Mouse (Mus musculus): ENCODE data around the gene Col4a1. TPM values are rescaled to one million over a fixed set of nuclear protein-coding genes. Genes with fewer than 3 reads are reported as not detected.

Col4a1 gene
- polyA plus RNA-seq, 1 experiment from 2014 or later: 79.3 TPM

GRCm38 (mm10) chr8:11346225-11346624, 33.6 kb upstream of the Col4a1 start:
- H3K27ac ChIP-seq (replicated peaks): no peak overlapping the region
- no peak overlapping the region for H3K4me2 ChIP-seq
- H3K9me3 ChIP-seq (replicated peaks): no peaks in the 10 kb centered on the region
- H3K4me1 ChIP-seq: no peaks in the 10 kb centered on the region
- no peaks in the 10 kb centered on the region for H3K36me3 ChIP-seq
- no peak for ATAC-seq (ENCODE audit: low FRiP score)
- no peaks in the 10 kb centered on the region for H3K27me3 ChIP-seq (replicated peaks)
- no peak overlapping the region for H3K9ac ChIP-seq (replicated peaks)
- no peak overlapping the region for H3K4me3 ChIP-seq (replicated peaks)
- 91% methylated on average over 10 of the region's 10 CpGs for WGBS

GRCm38 (mm10) chr8:11344459-11344858, 31.8 kb upstream of the Col4a1 start:
- no peaks in the 10 kb centered on the region for H3K9me3 ChIP-seq (replicated peaks)
- H3K4me1 ChIP-seq: peaks cover 4% of the 10 kb centered on the region; the same call in 1 of the 2 replicates
- H3K36me3 ChIP-seq: no peaks in the 10 kb centered on the region
- ATAC-seq (ENCODE audit: low FRiP score): no peak
- no peak overlapping the region for H3K4me2 ChIP-seq
- WGBS: 88% methylated on average over 9 of the region's 9 CpGs
- H3K4me3 ChIP-seq (replicated peaks): no peak overlapping the region
- no peak overlapping the region for H3K9ac ChIP-seq (replicated peaks)
- no peak overlapping the region for H3K27ac ChIP-seq (replicated peaks)
- no peaks in the 10 kb centered on the region for H3K27me3 ChIP-seq (replicated peaks)

GRCm38 (mm10) chr8:11341111-11341566, 28.5 kb upstream of the Col4a1 start:
- no peaks in the 10 kb centered on the region for H3K27me3 ChIP-seq (replicated peaks)
- no peaks in the 10 kb centered on the region for H3K36me3 ChIP-seq
- peaks cover 16% of the 10 kb centered on the region for H3K4me1 ChIP-seq
- no peak overlapping the region; the same call in 1 of the 2 replicates for H3K27ac ChIP-seq (replicated peaks)
- H3K9me3 ChIP-seq (replicated peaks): no peaks in the 10 kb centered on the region
- H3K4me3 ChIP-seq (replicated peaks): no peak overlapping the region
- H3K9ac ChIP-seq (replicated peaks): no peak overlapping the region
- ATAC-seq (ENCODE audit: low FRiP score): no peak
- H3K4me2 ChIP-seq: no peak overlapping the region
- WGBS: 85% methylated on average over 3 of the region's 3 CpGs

- no peak overlapping the region; the same call in 1 of the 2 replicates for H3K27ac ChIP-seq (replicated peaks)
- ATAC-seq (ENCODE audit: low FRiP score): no peak
- WGBS: 80% methylated on average over 12 of the region's 12 CpGs
These were observed 27.9 kb upstream of the Col4a1 start for GRCm38 (mm10) chr8:11340310-11341110.

GRCm38 (mm10) chr8:11338507-11338906, 25.9 kb upstream of the Col4a1 start:
- ATAC-seq (ENCODE audit: low FRiP score): no peak
- H3K36me3 ChIP-seq: no peaks in the 10 kb centered on the region
- no peak overlapping the region for H3K4me3 ChIP-seq (replicated peaks)
- H3K4me2 ChIP-seq: no peak overlapping the region
- 84% methylated on average over 9 of the region's 9 CpGs for WGBS
- peaks cover 19% of the 10 kb centered on the region for H3K4me1 ChIP-seq
- no peaks in the 10 kb centered on the region for H3K9me3 ChIP-seq (replicated peaks)
- no peak overlapping the region for H3K9ac ChIP-seq (replicated peaks)
- no peak overlapping the region for H3K27ac ChIP-seq (replicated peaks)
- H3K27me3 ChIP-seq (replicated peaks): no peaks in the 10 kb centered on the region

More at GRCm38 (mm10) chr8:11340310-11341110, 27.9 kb upstream of the Col4a1 start:
- no peaks in the 10 kb centered on the region for H3K27me3 ChIP-seq (replicated peaks)
- H3K9me3 ChIP-seq (replicated peaks): no peaks in the 10 kb centered on the region
- H3K4me2 ChIP-seq: no peak overlapping the region
- no peak overlapping the region for H3K4me3 ChIP-seq (replicated peaks)
- no peaks in the 10 kb centered on the region for H3K36me3 ChIP-seq
- peaks cover 19% of the 10 kb centered on the region for H3K4me1 ChIP-seq
- no peak overlapping the region for H3K9ac ChIP-seq (replicated peaks)

- H3K4me3 ChIP-seq (replicated peaks): no peak overlapping the region
- no peak for ATAC-seq (ENCODE audit: low FRiP score)
- H3K4me1 ChIP-seq: peaks cover 19% of the 10 kb centered on the region
- WGBS: 90% methylated on average over 10 of the region's 10 CpGs
- no peak overlapping the region for H3K9ac ChIP-seq (replicated peaks)
- no peaks in the 10 kb centered on the region for H3K36me3 ChIP-seq
- no peak overlapping the region for H3K4me2 ChIP-seq
- H3K27ac ChIP-seq (replicated peaks): no peak overlapping the region
- no peaks in the 10 kb centered on the region for H3K27me3 ChIP-seq (replicated peaks)
- H3K9me3 ChIP-seq (replicated peaks): no peaks in the 10 kb centered on the region
These were observed 25.0 kb upstream of the Col4a1 start for GRCm38 (mm10) chr8:11337642-11338041.

GRCm38 (mm10) chr8:11336346-11336745, 23.7 kb upstream of the Col4a1 start:
- ATAC-seq (ENCODE audit: low FRiP score): no peak
- Histone ChIP-seq H3K4me3 (replicated peaks) (no peak overlapping the region), H3K4me2 (no peak overlapping the region), H3K27ac (replicated peaks) (no peak overlapping the region), H3K4me1 (peaks cover 19% of the 10 kb centered on the region), H3K9me3 (replicated peaks) (no peaks in the 10 kb centered on the region), H3K9ac (replicated peaks) (no peak overlapping the region), H3K27me3 (replicated peaks) (no peaks in the 10 kb centered on the region), H3K36me3 (no peaks in the 10 kb centered on the region)
- 67% methylated on average over 5 of the region's 5 CpGs for WGBS

- Histone ChIP-seq H3K9me3 (replicated peaks) (no peaks in the 10 kb centered on the region), H3K27me3 (replicated peaks) (no peaks in the 10 kb centered on the region), H3K36me3 (no peaks in the 10 kb centered on the region), H3K4me3 (replicated peaks) (no peak overlapping the region), H3K27ac (replicated peaks) (no peak overlapping the region), H3K4me1 (peaks cover 19% of the 10 kb centered on the region), H3K9ac (replicated peaks) (no peak overlapping the region), H3K4me2 (no peak overlapping the region)
- WGBS: 90% methylated on average over 4 of the region's 4 CpGs
- no peak for ATAC-seq (ENCODE audit: low FRiP score)
These were observed 22.6 kb upstream of the Col4a1 start for GRCm38 (mm10) chr8:11335238-11335637.

- Histone ChIP-seq H3K36me3 (no peaks in the 10 kb centered on the region), H3K9ac (replicated peaks) (no peak overlapping the region), H3K27me3 (replicated peaks) (no peaks in the 10 kb centered on the region), H3K4me2 (no peak overlapping the region), H3K9me3 (replicated peaks) (no peaks in the 10 kb centered on the region), H3K4me1 (peaks cover 15% of the 10 kb centered on the region), H3K4me3 (replicated peaks) (no peak overlapping the region), H3K27ac (replicated peaks) (no peak overlapping the region)
- 90% methylated on average over 3 of the region's 3 CpGs for WGBS
- ATAC-seq (ENCODE audit: low FRiP score): no peak
These were observed 21.9 kb upstream of the Col4a1 start for GRCm38 (mm10) chr8:11334493-11334892.

GRCm38 (mm10) chr8:11333746-11334145, 21.1 kb upstream of the Col4a1 start:
- Histone ChIP-seq H3K27me3 (replicated peaks) (no peaks in the 10 kb centered on the region), H3K9me3 (replicated peaks) (no peaks in the 10 kb centered on the region), H3K27ac (replicated peaks) (no peak overlapping the region), H3K4me3 (replicated peaks) (no peak overlapping the region), H3K9ac (replicated peaks) (no peak overlapping the region), H3K36me3 (no peaks in the 10 kb centered on the region), H3K4me1 (peaks cover 15% of the 10 kb centered on the region), H3K4me2 (no peak overlapping the region)
- ATAC-seq (ENCODE audit: low FRiP score): no peak
- 78% methylated on average over 6 of the region's 6 CpGs for WGBS

GRCm38 (mm10) chr8:11331561-11331960, 18.9 kb upstream of the Col4a1 start:
- WGBS: 86% methylated on average over 4 of the region's 4 CpGs
- Histone ChIP-seq H3K27me3 (replicated peaks) (no peaks in the 10 kb centered on the region), H3K4me1 (peaks cover 11% of the 10 kb centered on the region), H3K4me3 (replicated peaks) (no peak overlapping the region), H3K27ac (replicated peaks) (no peak overlapping the region), H3K36me3 (no peaks in the 10 kb centered on the region), H3K4me2 (no peak overlapping the region), H3K9ac (replicated peaks) (no peak overlapping the region), H3K9me3 (replicated peaks) (no peaks in the 10 kb centered on the region)
- ATAC-seq (ENCODE audit: low FRiP score): no peak

- WGBS: 63% methylated on average over 5 of the region's 5 CpGs
- H3K36me3 ChIP-seq: no peaks in the 10 kb centered on the region
- H3K4me2 ChIP-seq: no peak overlapping the region
- peaks cover 5% of the 10 kb centered on the region; the same call in 1 of the 2 replicates for H3K4me1 ChIP-seq
- H3K9me3 ChIP-seq (replicated peaks): no peaks in the 10 kb centered on the region
- H3K4me3 ChIP-seq (replicated peaks): no peak overlapping the region
- ATAC-seq (ENCODE audit: low FRiP score): no peak
- no peak overlapping the region for H3K9ac ChIP-seq (replicated peaks)
- no peak overlapping the region for H3K27ac ChIP-seq (replicated peaks)
- no peaks in the 10 kb centered on the region for H3K27me3 ChIP-seq (replicated peaks)
These were observed 15.2 kb upstream of the Col4a1 start for GRCm38 (mm10) chr8:11327722-11328417.
